Mouse (Mus musculus): ENCODE data around the gene Npas3. TPM values are rescaled to one million over a fixed set of nuclear protein-coding genes. Genes with fewer than 3 reads are reported as not detected.

Npas3 gene
- polyA plus RNA-seq, 1 experiment: not detected

GRCm38 (mm10) chr12:53678166-53678565 is 429.7 kb downstream of the Npas3 start:
- no peaks in the 10 kb centered on the region for H3K36me3 ChIP-seq (ENCODE audit: control insufficient read depth)
- H3K27me3 ChIP-seq (ENCODE audit: control insufficient read depth): no peaks in the 10 kb centered on the region
- no peak for TF ChIP-seq GATA1 (IDR thresholded peaks at IDR 0.05; ENCODE audit: low read length)
- no peak for TF ChIP-seq TAL1 (IDR thresholded peaks at IDR 0.05; ENCODE audit: low read length)
- no peaks in the 10 kb centered on the region for H3K4me1 ChIP-seq (ENCODE audit: control insufficient read depth)
- H3K4me3 ChIP-seq (replicated peaks): no peak overlapping the region
- H3K9me3 ChIP-seq (ENCODE audit: control insufficient read depth, low read length): no peaks in the 10 kb centered on the region

DNA sequence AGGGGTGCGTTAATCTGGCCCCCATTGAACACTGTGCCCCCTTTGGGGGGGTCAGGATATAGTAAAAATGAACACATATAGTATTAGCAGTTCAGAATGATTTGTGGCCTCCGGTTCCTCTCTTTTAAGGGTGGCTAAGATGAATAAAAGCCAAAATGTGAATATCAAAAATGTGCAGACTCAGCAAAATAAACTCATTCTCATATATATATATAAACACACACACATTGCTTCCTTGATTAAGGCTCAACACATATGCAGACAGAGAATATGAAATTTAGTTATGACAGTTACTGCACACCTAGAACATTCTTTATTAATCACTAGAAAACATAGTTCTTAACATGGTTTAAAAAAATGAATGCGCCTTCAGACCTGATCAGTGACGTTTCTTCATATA is 430.7 kb downstream of the Npas3 start:
- no peaks in the 10 kb centered on the region for H3K9me3 ChIP-seq (ENCODE audit: control insufficient read depth, low read length)

DNA sequence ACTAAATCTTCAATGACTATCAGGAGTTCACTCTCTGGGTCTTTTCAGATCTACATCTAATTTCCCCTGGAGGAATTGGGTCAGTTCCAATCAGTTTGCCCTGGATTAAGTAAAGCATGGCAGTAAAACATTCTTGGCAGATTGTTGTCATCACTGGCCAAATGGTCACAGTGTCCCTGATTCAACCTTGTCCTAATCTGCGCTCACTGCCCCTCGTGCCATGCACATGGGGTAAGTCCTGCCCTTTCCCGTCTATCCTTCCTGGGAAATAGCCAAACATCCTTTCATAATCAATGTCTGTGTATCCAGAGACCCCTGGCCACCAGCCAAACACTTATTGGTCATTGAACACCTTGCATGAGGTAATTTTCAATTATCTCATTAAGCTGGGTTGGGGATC is 432.0 kb downstream of the Npas3 start:
- TF ChIP-seq GATA1 (IDR thresholded peaks at IDR 0.05; ENCODE audit: low read length): no peak
- no peak for TF ChIP-seq TAL1 (IDR thresholded peaks at IDR 0.05; ENCODE audit: low read length)
- Histone ChIP-seq H3K4me3 (replicated peaks) (no peak overlapping the region), H3K4me1 (ENCODE audit: control insufficient read depth) (no peaks in the 10 kb centered on the region), H3K36me3 (ENCODE audit: control insufficient read depth) (no peaks in the 10 kb centered on the region), H3K27me3 (ENCODE audit: control insufficient read depth) (no peaks in the 10 kb centered on the region), H3K9me3 (ENCODE audit: control insufficient read depth, low read length) (no peaks in the 10 kb centered on the region)

More for the DNA sequence above, 430.7 kb downstream of the Npas3 start:
- no peaks in the 10 kb centered on the region for H3K27me3 ChIP-seq (ENCODE audit: control insufficient read depth)
- no peak overlapping the region for H3K4me3 ChIP-seq (replicated peaks)
- H3K4me1 ChIP-seq (ENCODE audit: control insufficient read depth): no peaks in the 10 kb centered on the region
- H3K36me3 ChIP-seq (ENCODE audit: control insufficient read depth): no peaks in the 10 kb centered on the region
- TF ChIP-seq TAL1 (IDR thresholded peaks at IDR 0.05; ENCODE audit: low read length): no peak
- TF ChIP-seq GATA1 (IDR thresholded peaks at IDR 0.05; ENCODE audit: low read length): no peak

DNA sequence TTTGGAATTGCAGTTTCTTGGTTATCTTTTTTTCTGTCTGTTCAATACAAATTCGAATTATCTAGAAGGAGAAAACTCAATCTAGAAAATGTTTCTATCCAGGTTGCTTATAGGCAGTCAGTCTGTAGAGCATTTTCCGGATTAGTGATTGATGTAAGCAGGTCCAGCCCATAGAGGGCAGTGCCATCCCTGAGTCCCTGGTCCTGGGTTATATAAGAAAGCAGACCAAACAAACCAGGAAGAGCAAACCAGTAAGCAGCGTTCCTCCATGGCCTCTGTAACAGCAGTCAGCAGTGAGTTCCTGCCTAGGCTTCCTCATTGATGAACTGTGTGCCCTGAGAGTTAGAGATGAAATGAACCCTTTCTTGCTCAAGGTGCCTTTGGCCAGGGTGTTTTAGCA is 433.6 kb downstream of the Npas3 start:
- H3K4me3 ChIP-seq (replicated peaks): no peak overlapping the region
- no peaks in the 10 kb centered on the region for H3K9me3 ChIP-seq (ENCODE audit: control insufficient read depth, low read length)
- H3K27me3 ChIP-seq (ENCODE audit: control insufficient read depth): no peaks in the 10 kb centered on the region
- H3K36me3 ChIP-seq (ENCODE audit: control insufficient read depth): no peaks in the 10 kb centered on the region
- H3K4me1 ChIP-seq (ENCODE audit: control insufficient read depth): no peaks in the 10 kb centered on the region
- TF ChIP-seq GATA1 (IDR thresholded peaks at IDR 0.05; ENCODE audit: low read length) (no peak), TAL1 (IDR thresholded peaks at IDR 0.05; ENCODE audit: low read length) (no peak)

DNA sequence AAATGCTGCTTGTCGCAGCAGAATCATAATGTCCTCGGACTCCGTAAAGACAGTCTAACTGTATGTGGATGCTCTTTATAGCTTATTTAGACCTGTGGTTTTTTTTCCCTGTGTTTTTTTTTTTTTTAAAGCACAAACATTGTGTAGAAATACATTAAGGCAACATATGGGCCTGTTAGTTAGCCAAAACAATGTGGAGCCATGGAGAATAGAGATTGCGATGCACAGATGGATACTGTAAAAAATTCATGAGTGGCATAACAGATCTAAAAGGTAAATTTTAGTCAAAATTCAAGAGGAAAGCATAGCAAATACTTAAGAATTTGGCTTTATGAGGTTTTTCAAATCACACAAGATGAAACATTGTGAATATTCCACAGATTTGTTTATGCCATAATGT is 444.0 kb downstream of the Npas3 start:
- Histone ChIP-seq H3K36me3 (ENCODE audit: control insufficient read depth) (no peaks in the 10 kb centered on the region), H3K4me3 (replicated peaks) (no peak overlapping the region), H3K9me3 (ENCODE audit: control insufficient read depth, low read length) (no peaks in the 10 kb centered on the region), H3K27me3 (ENCODE audit: control insufficient read depth) (no peaks in the 10 kb centered on the region), H3K4me1 (ENCODE audit: control insufficient read depth) (no peaks in the 10 kb centered on the region)
- no peak for TF ChIP-seq TAL1 (IDR thresholded peaks at IDR 0.05; ENCODE audit: low read length)
- no peak for TF ChIP-seq GATA1 (IDR thresholded peaks at IDR 0.05; ENCODE audit: low read length)

- Histone ChIP-seq H3K36me3 (ENCODE audit: control insufficient read depth) (no peaks in the 10 kb centered on the region), H3K27me3 (ENCODE audit: control insufficient read depth) (no peaks in the 10 kb centered on the region), H3K4me1 (ENCODE audit: control insufficient read depth) (no peaks in the 10 kb centered on the region), H3K9me3 (ENCODE audit: control insufficient read depth, low read length) (no peaks in the 10 kb centered on the region), H3K4me3 (replicated peaks) (no peak overlapping the region)
- TF ChIP-seq GATA1 (IDR thresholded peaks at IDR 0.05; ENCODE audit: low read length): no peak
- TF ChIP-seq TAL1 (IDR thresholded peaks at IDR 0.05; ENCODE audit: low read length): no peak
Observed at GRCm38 (mm10) chr12:53694346-53694745, 445.9 kb downstream of the Npas3 start.

- no peaks in the 10 kb centered on the region for H3K27me3 ChIP-seq (ENCODE audit: control insufficient read depth)
- H3K36me3 ChIP-seq (ENCODE audit: control insufficient read depth): no peaks in the 10 kb centered on the region
- H3K9me3 ChIP-seq (ENCODE audit: control insufficient read depth, low read length): no peaks in the 10 kb centered on the region
- TF ChIP-seq TAL1 (IDR thresholded peaks at IDR 0.05; ENCODE audit: low read length) (no peak), GATA1 (IDR thresholded peaks at IDR 0.05; ENCODE audit: low read length) (no peak)
- no peaks in the 10 kb centered on the region for H3K4me1 ChIP-seq (ENCODE audit: control insufficient read depth)
- H3K4me3 ChIP-seq (replicated peaks): no peak overlapping the region
Observed at GRCm38 (mm10) chr12:53695324-53695723, 446.8 kb downstream of the Npas3 start.

GRCm38 (mm10) chr12:53697645-53698044 is 449.2 kb downstream of the Npas3 start:
- Histone ChIP-seq H3K27me3 (ENCODE audit: control insufficient read depth) (no peaks in the 10 kb centered on the region), H3K36me3 (ENCODE audit: control insufficient read depth) (no peaks in the 10 kb centered on the region), H3K4me3 (replicated peaks) (no peak overlapping the region), H3K9me3 (ENCODE audit: control insufficient read depth, low read length) (no peaks in the 10 kb centered on the region), H3K4me1 (ENCODE audit: control insufficient read depth) (no peaks in the 10 kb centered on the region)
- no peak for TF ChIP-seq TAL1 (IDR thresholded peaks at IDR 0.05; ENCODE audit: low read length)
- no peak for TF ChIP-seq GATA1 (IDR thresholded peaks at IDR 0.05; ENCODE audit: low read length)

- no peaks in the 10 kb centered on the region for H3K27me3 ChIP-seq (ENCODE audit: control insufficient read depth)
- no peaks in the 10 kb centered on the region for H3K4me1 ChIP-seq (ENCODE audit: control insufficient read depth)
- no peaks in the 10 kb centered on the region for H3K9me3 ChIP-seq (ENCODE audit: control insufficient read depth, low read length)
- H3K36me3 ChIP-seq (ENCODE audit: control insufficient read depth): no peaks in the 10 kb centered on the region
- no peak overlapping the region for H3K4me3 ChIP-seq (replicated peaks)
- TF ChIP-seq TAL1 (IDR thresholded peaks at IDR 0.05; ENCODE audit: low read length) (no peak), GATA1 (IDR thresholded peaks at IDR 0.05; ENCODE audit: low read length) (no peak)
Observed at GRCm38 (mm10) chr12:53698483-53699227, 450.2 kb downstream of the Npas3 start.

- H3K4me3 ChIP-seq (replicated peaks): no peak overlapping the region
- no peaks in the 10 kb centered on the region; the same call in 1 of the 2 replicates for H3K9me3 ChIP-seq (ENCODE audit: control insufficient read depth, low read length)
- TF ChIP-seq TAL1 (IDR thresholded peaks at IDR 0.05; ENCODE audit: low read length) (no peak), GATA1 (IDR thresholded peaks at IDR 0.05; ENCODE audit: low read length) (no peak)
Observed at GRCm38 (mm10) chr12:53719896-53720295, 471.4 kb downstream of the Npas3 start.

More at GRCm38 (mm10) chr12:53719896-53720295, 471.4 kb downstream of the Npas3 start:
- no peaks in the 10 kb centered on the region for H3K36me3 ChIP-seq (ENCODE audit: control insufficient read depth)
- H3K27me3 ChIP-seq (ENCODE audit: control insufficient read depth): no peaks in the 10 kb centered on the region
- H3K4me1 ChIP-seq (ENCODE audit: control insufficient read depth): no peaks in the 10 kb centered on the region
